Mouse (Mus musculus) forebrain, embryonic 14.5 days (tissue): ENCODE measurements around the gene Esp6. TPM values are rescaled to one million over a fixed set of nuclear protein-coding genes. Genes with fewer than 3 reads are reported as not detected.
"Not testable (repeated sequence)": the region's sequence is repeated elsewhere in the genome, so short reads cannot be mapped to it uniquely, and the experiment has no call there.

Experiments used
- ATAC-seq: fragments of 200-750 bp; cut with Nextera tagmentation; 2 replicates; pipeline ENCODE4 v1.8.0; 2017; ENCODE audit warnings: mild to moderate bottlenecking, moderate library complexity
- DNase-seq: peaks from one replicate; pipeline ENCODE4 v3.0.0-alpha.2; 2015; ENCODE audit warnings: low spot score
- H3K27ac ChIP-seq: fragments of 300-500 bp; sonication (generic); 2 replicates; pipeline ENCODE4 v1.5.1; 2014; ENCODE audit warnings: low read depth, mild to moderate bottlenecking, control low read depth, low read length, moderate library complexity
- H3K27me3 ChIP-seq: fragments of 300-500 bp; sonication (generic); replicated peaks from 2 replicates; pipeline ENCODE4 v1.6.1; 2014; ENCODE audit warnings: low read length, control low read depth, mixed read lengths; ENCODE audit not compliant: control insufficient read depth, insufficient read depth
- H3K36me3 ChIP-seq: fragments of 300-500 bp; sonication (generic); 2 replicates; pipeline ENCODE4 v1.6.1; 2014; ENCODE audit warnings: low read length, control low read depth; ENCODE audit not compliant: control insufficient read depth, insufficient read depth
- H3K4me1 ChIP-seq: fragments of 300-500 bp; sonication (generic); 2 replicates; pipeline ENCODE4 v1.6.1; 2014; ENCODE audit warnings: antibody characterized with exemption, low read length, control low read depth; ENCODE audit not compliant: control insufficient read depth, insufficient read depth
- H3K4me2 ChIP-seq: fragments of 300-500 bp; sonication (generic); 2 replicates; pipeline ENCODE4 v1.6.1; 2014; ENCODE audit warnings: mild to moderate bottlenecking, control low read depth, low read length
- H3K4me3 ChIP-seq: fragments of 300-500 bp; sonication (generic); 2 replicates; pipeline ENCODE4 v1.5.1; 2014; ENCODE audit warnings: low read depth, low read length, control low read depth
- H3K9ac ChIP-seq: fragments of 300-500 bp; sonication (generic); 2 replicates; pipeline ENCODE4 v1.6.1; 2014; ENCODE audit warnings: mild to moderate bottlenecking, low read length, control low read depth, moderate library complexity
- H3K9me3 ChIP-seq: fragments of 300-500 bp; sonication (generic); replicated peaks from 2 replicates; pipeline ENCODE4 v1.6.1; 2016; ENCODE audit warnings: low read length, control low read depth, mixed read lengths; ENCODE audit not compliant: control insufficient read depth
- WGBS: fragments of 180-500 bp; shearing (Covaris S2); extraction: QIAGEN DNeasy Blood & Tissue Kit; methylation state at CpG from one replicate; pipeline ENCODE4 v1.1.7; 2014; 5-methylcytosine and 5-hydroxymethylcytosine counted together
- polyA plus RNA-seq: library from polyadenylated mRNA; unstranded; fragments of >200 nt; fragmentation: Nextera tagmentation; extraction: Ambion mirVana; gene quantifications from 2 replicates; pipeline ENCODE4 v1.2.1, GENCODE M21; 2014

Gene Esp6
- not detected in 2 replicates for polyA plus RNA-seq

DNA sequence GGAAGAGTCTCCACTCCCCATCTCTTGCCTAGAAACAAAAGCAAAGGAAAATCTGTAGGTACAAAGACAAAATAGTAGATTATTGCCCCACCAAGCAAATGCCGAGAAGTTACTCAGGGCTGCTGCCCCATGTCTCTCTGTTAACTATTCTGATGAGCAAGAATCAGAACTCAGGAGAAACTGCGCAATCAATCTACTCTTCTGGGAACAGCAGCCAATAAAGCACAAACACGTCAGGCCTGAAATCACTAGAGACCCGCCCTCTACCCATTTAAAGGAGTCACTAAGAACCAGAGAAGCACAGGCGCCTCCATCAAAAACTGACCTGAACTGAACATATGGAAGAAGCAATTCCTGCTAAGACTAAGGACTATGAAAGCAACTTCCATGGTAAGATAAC, at the start of gene Esp6:
TSS of gene Esp6 (plus strand) at position 301 of the 400 bp plus-strand sequence.
- ATAC-seq, result no peak
- WGBS, result 90% methylated on average over 5 of the region's 5 CpGs
- no peaks in the 10 kb centered on the region for H3K4me1 ChIP-seq

DNA sequence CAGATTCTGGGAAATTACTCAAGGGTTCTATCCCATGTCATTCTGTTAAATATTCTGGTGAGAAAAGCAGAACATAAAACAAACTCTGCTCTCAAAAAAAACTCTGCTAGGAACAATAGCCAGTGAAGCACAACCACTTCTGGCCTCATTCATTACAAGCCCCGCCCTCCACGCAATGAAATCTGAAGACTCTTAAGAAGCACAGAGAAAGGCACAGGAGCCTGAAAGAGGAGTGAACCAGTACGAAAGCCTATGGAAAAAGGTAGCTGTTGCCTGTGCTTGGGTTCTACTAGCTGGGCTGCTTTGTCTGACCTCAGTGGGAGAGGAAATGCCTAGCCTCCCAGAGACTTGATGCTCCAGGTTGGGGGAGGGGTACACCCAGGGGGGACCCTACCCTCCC, 41.5 kb upstream of the Esp6 start, which contains the start of gene Esp8:
TSS of gene Esp8 (plus strand) at position 205 of the 400 bp plus-strand sequence.
- DNase-seq, result no peak
- no peak for ATAC-seq
- no peak within 1 kb of the TSS for H3K4me2 ChIP-seq
- no peak within 1 kb of the TSS for H3K9ac ChIP-seq
- 21% methylated on average over 3 of the region's 3 CpGs for WGBS
- H3K4me3 ChIP-seq, result no peak within 1 kb of the TSS
- no peaks in the 10 kb centered on the region for H3K27me3 ChIP-seq
- H3K27ac ChIP-seq, result no peak within 1 kb of the TSS
- H3K36me3 ChIP-seq, result no peaks in the 10 kb centered on the region
- no peaks in the 10 kb centered on the region for H3K9me3 ChIP-seq
- H3K4me1 ChIP-seq, result no peaks in the 10 kb centered on the region

More for the DNA sequence above, at the start of gene Esp6:
- Histone ChIP-seq H3K36me3 (no peaks in the 10 kb centered on the region), H3K9me3 (no peaks in the 10 kb centered on the region), H3K4me2 (no peak within 1 kb of the TSS), H3K27ac (no peak within 1 kb of the TSS), H3K9ac (no peak within 1 kb of the TSS), H3K4me3 (no peak within 1 kb of the TSS), H3K27me3 (no peaks in the 10 kb centered on the region)
- DNase-seq, result no peak

DNA sequence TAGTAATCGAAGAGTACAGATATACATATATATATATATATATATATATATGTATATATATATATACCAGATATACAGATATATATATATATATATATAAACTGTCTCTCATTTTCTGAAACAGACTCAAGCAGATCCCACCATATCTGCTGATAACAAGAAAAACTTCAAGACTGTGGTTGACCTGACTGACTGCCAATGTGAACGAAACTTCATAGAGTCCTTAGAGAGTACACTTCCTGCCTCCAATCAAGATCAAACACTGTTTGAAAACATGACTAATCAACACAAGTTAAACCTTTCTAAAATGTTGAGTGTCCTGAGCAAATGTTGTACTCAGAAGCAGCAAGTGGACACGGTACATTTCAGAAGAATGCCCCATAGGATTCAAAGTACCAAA, 31.5 kb upstream of the Esp6 start:
- no peaks in the 10 kb centered on the region for H3K4me1 ChIP-seq
- DNase-seq (no peak), ATAC-seq (no peak)
- no peaks in the 10 kb centered on the region for H3K27me3 ChIP-seq
- H3K9me3 ChIP-seq, result no peaks in the 10 kb centered on the region
- no peak overlapping the region for H3K27ac ChIP-seq
- no peak overlapping the region for H3K4me2 ChIP-seq
- 60% methylated on average over 3 of the region's 3 CpGs for WGBS
- no peak overlapping the region for H3K9ac ChIP-seq
- no peak overlapping the region for H3K4me3 ChIP-seq
- no peaks in the 10 kb centered on the region for H3K36me3 ChIP-seq

DNA sequence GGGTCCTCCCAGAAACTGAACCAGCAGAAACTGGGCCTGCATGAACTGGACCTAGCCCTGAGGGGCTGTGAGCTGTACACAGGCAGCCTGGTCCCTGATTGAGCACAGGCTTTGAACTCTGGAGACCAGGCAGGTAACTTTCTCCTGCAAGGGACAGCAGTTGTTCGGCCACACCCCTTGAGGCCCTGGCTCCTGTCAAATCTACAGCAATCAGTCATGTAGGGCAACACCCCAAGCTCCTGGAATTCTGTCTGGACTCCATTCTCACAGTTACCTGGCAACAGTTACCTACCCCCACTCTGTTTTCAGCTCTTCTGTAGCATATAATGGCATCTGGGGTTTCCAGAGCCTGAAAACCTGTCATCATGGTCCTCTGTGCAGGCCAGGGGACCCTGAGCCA, 30.2 kb upstream of the Esp6 start:
- Histone ChIP-seq H3K9ac (no peak overlapping the region), H3K4me1 (no peaks in the 10 kb centered on the region), H3K4me3 (no peak overlapping the region), H3K36me3 (no peaks in the 10 kb centered on the region), H3K4me2 (no peak overlapping the region), H3K27me3 (no peaks in the 10 kb centered on the region), H3K9me3 (no peaks in the 10 kb centered on the region), H3K27ac (no peak overlapping the region)
- DNase-seq (no peak), ATAC-seq (no peak)
- 94% methylated on average over 1 of the region's 1 CpGs for WGBS

DNA sequence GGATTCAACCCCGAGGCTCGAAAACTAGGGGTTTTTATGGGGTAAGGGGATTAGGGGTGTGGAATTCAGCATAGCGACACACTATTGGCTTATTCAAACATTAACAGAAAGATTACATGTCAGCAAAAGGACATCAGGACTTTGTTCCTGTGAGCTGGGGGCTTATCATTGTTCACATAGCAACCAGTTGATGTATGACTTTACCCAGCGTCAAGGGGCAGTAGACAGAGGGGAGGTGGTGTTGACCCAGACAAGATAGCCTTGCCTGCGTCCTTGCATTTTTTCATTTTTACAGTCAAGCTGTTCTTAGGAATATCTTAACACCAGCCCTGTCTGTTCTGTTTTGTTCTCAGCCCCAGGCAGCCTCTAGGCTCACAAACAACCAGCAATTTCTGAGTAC, 14.3 kb upstream of the Esp6 start:
- WGBS, result 85% methylated on average over 5 of the region's 5 CpGs
- not testable (repeated sequence) for H3K27ac ChIP-seq, H3K9me3 ChIP-seq, ATAC-seq, H3K27me3 ChIP-seq, H3K4me3 ChIP-seq, H3K4me1 ChIP-seq, H3K36me3 ChIP-seq, H3K4me2 ChIP-seq, DNase-seq, H3K9ac ChIP-seq

DNA sequence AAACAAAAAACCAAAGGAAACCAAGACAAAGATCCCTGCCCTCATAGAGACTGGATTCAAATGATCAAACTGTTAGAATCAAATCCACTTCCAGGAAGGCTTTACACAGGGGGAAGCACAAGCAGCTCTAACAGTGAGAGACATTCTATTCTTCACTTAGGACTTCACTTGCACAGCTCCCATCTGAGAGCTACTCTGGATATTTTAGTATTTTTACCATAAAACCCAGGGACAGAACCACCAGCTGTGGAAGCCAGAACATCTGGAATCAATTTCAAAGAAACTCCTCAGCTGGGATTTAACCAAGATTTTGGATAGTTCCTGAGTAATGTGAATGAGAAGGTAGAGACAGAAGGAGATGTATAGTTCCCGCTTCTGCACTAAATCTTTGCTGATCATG, 7.8 kb upstream of the Esp6 start:
- H3K27me3 ChIP-seq, result no peaks in the 10 kb centered on the region
- H3K36me3 ChIP-seq, result no peaks in the 10 kb centered on the region
- WGBS, result 89% methylated on average over 1 of the region's 1 CpGs
- no peak overlapping the region for H3K27ac ChIP-seq
- H3K9me3 ChIP-seq, result no peaks in the 10 kb centered on the region
- DNase-seq (no peak), ATAC-seq (no peak)
- no peak overlapping the region for H3K9ac ChIP-seq
- H3K4me1 ChIP-seq, result no peaks in the 10 kb centered on the region
- no peak overlapping the region for H3K4me2 ChIP-seq
- H3K4me3 ChIP-seq, result no peak overlapping the region

DNA sequence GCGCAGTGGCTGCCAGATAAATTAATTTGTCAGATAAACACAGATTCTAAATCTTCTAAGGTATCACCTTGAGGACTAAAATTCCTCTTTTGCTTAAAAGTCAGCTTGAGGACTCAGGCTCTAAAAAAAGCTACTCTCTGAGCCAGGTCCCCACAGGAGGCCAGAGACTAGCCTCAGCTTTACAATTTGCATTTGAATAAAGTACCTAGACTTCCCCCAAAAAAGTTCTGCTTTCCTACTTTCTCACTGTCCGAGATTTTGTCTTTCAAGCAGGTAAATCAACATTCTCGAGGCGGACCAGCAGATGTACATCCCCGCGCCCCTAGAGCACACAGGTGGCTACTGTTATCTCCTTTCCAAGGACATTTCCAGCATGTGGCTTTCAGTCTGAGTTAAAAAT, 22.6 kb downstream of the Esp6 start:
- not testable (repeated sequence) for H3K4me1 ChIP-seq, ATAC-seq, H3K27ac ChIP-seq, H3K4me3 ChIP-seq, H3K27me3 ChIP-seq, H3K36me3 ChIP-seq, H3K9me3 ChIP-seq, DNase-seq, H3K9ac ChIP-seq, H3K4me2 ChIP-seq
- 43% methylated on average over 6 of the region's 6 CpGs for WGBS

DNA sequence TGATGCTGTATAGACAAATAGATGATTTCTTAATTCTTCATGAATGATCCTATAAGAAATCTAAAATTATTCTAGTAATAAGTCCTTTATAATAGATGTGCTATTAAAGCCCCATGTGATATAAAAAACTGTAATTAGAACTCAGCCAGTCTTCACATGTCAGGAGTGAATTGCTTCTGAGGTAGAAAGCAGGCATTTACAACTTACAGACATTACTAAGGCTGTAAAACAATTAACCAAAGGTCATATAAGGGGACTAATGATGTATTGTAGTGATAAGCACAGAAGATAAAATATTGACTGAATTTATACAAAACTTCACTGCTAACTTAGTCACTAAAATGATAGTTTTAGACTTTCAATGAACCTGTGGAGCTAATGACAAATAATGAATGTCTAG, 30.0 kb downstream of the Esp6 start:
- Histone ChIP-seq H3K4me1 (no peaks in the 10 kb centered on the region), H3K9ac (no peak overlapping the region), H3K27ac (no peak overlapping the region), H3K36me3 (no peaks in the 10 kb centered on the region), H3K4me3 (no peak overlapping the region), H3K27me3 (no peaks in the 10 kb centered on the region), H3K9me3 (no peaks in the 10 kb centered on the region), H3K4me2 (no peak overlapping the region)
- ATAC-seq (no peak), DNase-seq (no peak)

DNA sequence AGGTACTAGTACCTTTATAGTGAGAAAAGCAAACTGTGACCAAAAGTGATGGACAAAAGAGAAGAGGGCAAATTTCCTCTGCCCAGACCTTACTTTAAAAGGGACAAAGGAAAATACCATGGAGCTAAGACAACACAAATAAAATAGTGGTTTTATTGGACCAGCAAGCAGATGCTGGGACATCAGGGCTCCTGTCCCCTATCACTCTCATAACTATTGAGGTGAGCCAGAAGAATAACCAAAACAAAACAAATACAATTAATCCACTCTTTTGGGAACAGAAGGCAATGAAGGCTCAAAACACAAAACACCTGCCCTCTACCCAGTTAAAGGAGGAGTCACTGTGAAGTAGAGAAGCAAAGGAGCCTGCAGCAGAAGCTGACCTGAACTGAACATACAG, 37.0 kb downstream of the Esp6 start, which contains the start of gene Esp4:
TSS of gene Esp4 (plus strand) at position 301 of the 400 bp plus-strand sequence.
- H3K36me3 ChIP-seq, result no peaks in the 10 kb centered on the region

More for the DNA sequence above, 37.0 kb downstream of the Esp6 start, which contains the start of gene Esp4:
- no peak for ATAC-seq
- Histone ChIP-seq H3K4me1 (no peaks in the 10 kb centered on the region), H3K4me2 (no peak within 1 kb of the TSS), H3K9me3 (no peaks in the 10 kb centered on the region), H3K9ac (no peak within 1 kb of the TSS), H3K27ac (no peak within 1 kb of the TSS), H3K4me3 (no peak within 1 kb of the TSS), H3K27me3 (no peaks in the 10 kb centered on the region)
- no peak for DNase-seq
